Mouse (Mus musculus) retina, embryonic 14.5 days (tissue): Measurements from ENCODE around the gene Eno2.

Source experiments
- DNase-seq: peaks from one replicate; pipeline ENCODE4 v3.0.0-alpha.2; 2015; ENCODE audit warnings: low spot score

Gene Eno2

GRCm38 (mm10) chr6:124759259-124759658 lies 10.2 kb downstream of the Eno2 start:
- peak; percentile 90 for DNase-seq

GRCm38 (mm10) chr6:124758849-124759232 lies 10.6 kb downstream of the Eno2 start:
- no peak for DNase-seq

GRCm38 (mm10) chr6:124757909-124758848 lies 11.3 kb downstream of the Eno2 start:
- DNase-seq: peak; percentile 63

- DNase-seq: no peak
These were observed 12.1 kb downstream of the Eno2 start for GRCm38 (mm10) chr6:124757351-124757880.

- peak; percentile 75 for DNase-seq
These were observed 12.7 kb downstream of the Eno2 start for GRCm38 (mm10) chr6:124756652-124757350.

- DNase-seq: peak; percentile 68
These were observed 13.5 kb downstream of the Eno2 start, which contains the start of the genes Gm45234 and Atn1 for GRCm38 (mm10) chr6:124755831-124756595. Gene Gm45234 (minus strand): TSS chr6:124756021. Gene Atn1 (minus strand): TSS chr6:124756524.

GRCm38 (mm10) chr6:124755306-124755705 lies 14.2 kb downstream of the Eno2 start:
- DNase-seq: no peak

- no peak for DNase-seq
These were observed 15.6 kb downstream of the Eno2 start for GRCm38 (mm10) chr6:124753861-124754260.

GRCm38 (mm10) chr6:124750405-124750804 lies 19.1 kb downstream of the Eno2 start:
- no peak for DNase-seq

GRCm38 (mm10) chr6:124746654-124747632 lies 22.5 kb downstream of the Eno2 start:
- no peak for DNase-seq

GRCm38 (mm10) chr6:124746296-124746605 lies 23.2 kb downstream of the Eno2 start:
- DNase-seq: no peak

GRCm38 (mm10) chr6:124745490-124746295 lies 23.8 kb downstream of the Eno2 start:
- peak; percentile 96 for DNase-seq

GRCm38 (mm10) chr6:124744755-124745321 lies 24.6 kb downstream of the Eno2 start:
- DNase-seq: no peak

GRCm38 (mm10) chr6:124743647-124744046 lies 25.8 kb downstream of the Eno2 start:
- no peak for DNase-seq

- no peak for DNase-seq
These were observed 26.5 kb downstream of the Eno2 start for GRCm38 (mm10) chr6:124742839-124743514.

- no peak for DNase-seq
These were observed 27.6 kb downstream of the Eno2 start for GRCm38 (mm10) chr6:124741842-124742241.

- DNase-seq: peak; percentile 96
These were observed 28.3 kb downstream of the Eno2 start, which contains the start of gene Grcc10 for GRCm38 (mm10) chr6:124740888-124741761. Gene Grcc10 (minus strand): TSS chr6:124741374.
